Mouse (Mus musculus) heart, postnatal 36 days (tissue): Measurements from ENCODE around the gene Pias4. TPM values are rescaled to one million over a fixed set of nuclear protein-coding genes. Genes with fewer than 3 reads are reported as not detected.
A peak's percentile ranks its signal among the peaks of the same experiment; 100 is the strongest.
"Not testable (repeated sequence)": the region's sequence is repeated elsewhere in the genome, so short reads cannot be mapped to it uniquely, and the experiment has no call there.

ENCODE experiments used
- DNase-seq, 2 experiments: peaks; one replicate each; pipeline ENCODE4 v3.0.0; 2021 to 2022
- intact Hi-C: fragments of 180-260 bp; cut with DNase I; formaldehyde crosslinking; loops from one replicate; pipeline ENCODE4 v1.15.1; 2025
- total RNA-seq, 2 experiments: library from RNA; stranded (reverse); gene quantifications; 2 replicates each; pipeline ENCODE4 v1.2.3; 2021

Gene Pias4
- total RNA-seq, 2 experiments from 2014 or later = 14.0 to 17.1 TPM

GRCm38 (mm10) chr10:81175936-81176465 lies 8.3 kb upstream of the Pias4 start:
- intact Hi-C loops = loop anchor here (2.0 to 5.0 kb wide), 2 partner anchors 39 to 175 kb away; partner anchors contain the start of gene Zbtb7a
- DNase-seq = no peak

- intact Hi-C loops = loop anchor here (2.0 to 5.0 kb wide), 2 partner anchors 38 to 175 kb away; partner anchors contain the start of gene Zbtb7a
- DNase-seq = not testable (repeated sequence)
These were observed 7.6 kb upstream of the Pias4 start for GRCm38 (mm10) chr10:81175345-81175701.

GRCm38 (mm10) chr10:81174617-81175344 lies 7.1 kb upstream of the Pias4 start:
- intact Hi-C loops = loop anchor here (2.0 to 5.0 kb wide), 2 partner anchors 37 to 174 kb away; partner anchors contain the start of gene Zbtb7a
- peak; percentile 88 to 92 for DNase-seq

- intact Hi-C loops = no loop called here
- DNase-seq = peak; percentile 84 to 87
These were observed 5.4 kb upstream of the Pias4 start for GRCm38 (mm10) chr10:81173132-81173531.

GRCm38 (mm10) chr10:81169411-81169900 lies 1.7 kb upstream of the Pias4 start:
- DNase-seq, intact Hi-C loops: not testable (repeated sequence)

GRCm38 (mm10) chr10:81168521-81169244 lies 960 bp upstream of the Pias4 start:
- DNase-seq = peak; percentile 85
- intact Hi-C loops = no loop called here

GRCm38 (mm10) chr10:81168087-81168431 lies 336 bp upstream of the Pias4 start:
- intact Hi-C loops = no loop called here
- DNase-seq = no peak

DNA sequence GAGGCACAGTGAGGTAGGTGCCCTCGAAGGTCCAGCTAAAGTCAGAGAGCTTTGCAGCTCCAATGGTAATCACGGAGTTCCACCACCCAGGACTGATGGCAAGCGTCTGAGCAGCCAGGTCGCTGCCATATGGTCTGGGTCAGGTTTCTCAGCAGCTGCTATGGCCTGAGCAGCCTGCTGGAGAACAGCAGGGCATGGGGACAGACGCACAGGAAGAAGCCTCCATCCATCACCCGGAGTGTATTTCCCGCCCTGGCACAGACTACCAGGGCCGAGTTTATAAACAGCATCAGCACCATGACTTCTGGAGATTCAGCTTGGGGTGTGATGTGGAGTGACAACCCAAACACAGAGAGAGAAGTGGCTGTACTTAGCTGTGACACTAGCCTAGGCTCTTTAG lies 2.6 kb downstream of the Pias4 start:
- no peak for DNase-seq
- intact Hi-C loops = loop anchor here (2.0 kb wide), 1 partner anchor 18 kb away; no protein-coding TSS in a partner anchor

DNA sequence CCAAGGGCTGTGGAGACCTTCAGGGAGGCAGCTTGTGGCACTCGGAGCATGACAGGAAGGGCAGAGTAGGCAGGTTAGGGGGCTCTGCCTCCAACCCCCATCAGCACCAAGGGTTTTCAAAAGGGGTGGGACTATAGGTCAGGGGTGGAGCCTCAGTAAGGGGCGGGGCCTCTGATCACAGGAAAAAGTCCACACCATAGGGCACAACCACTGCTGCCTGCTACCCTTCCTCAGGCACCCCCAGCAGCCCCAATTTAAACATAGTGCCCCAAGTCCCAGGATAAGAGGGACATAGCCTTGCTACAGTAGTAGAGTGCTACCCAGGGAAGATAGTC lies 5.4 kb downstream of the Pias4 start:
- DNase-seq = no peak
- intact Hi-C loops = loop anchor here (5.0 kb wide), 1 partner anchor 140 kb away; no protein-coding TSS in a partner anchor

- DNase-seq = no peak
- intact Hi-C loops = loop anchor here (5.0 kb wide), 1 partner anchor 139 kb away; no protein-coding TSS in a partner anchor
These were observed 6.0 kb downstream of the Pias4 start for GRCm38 (mm10) chr10:81161602-81162317.

- intact Hi-C loops = no loop called here
- DNase-seq = no peak
These were observed 13.0 kb downstream of the Pias4 start for GRCm38 (mm10) chr10:81154736-81155135.

DNA sequence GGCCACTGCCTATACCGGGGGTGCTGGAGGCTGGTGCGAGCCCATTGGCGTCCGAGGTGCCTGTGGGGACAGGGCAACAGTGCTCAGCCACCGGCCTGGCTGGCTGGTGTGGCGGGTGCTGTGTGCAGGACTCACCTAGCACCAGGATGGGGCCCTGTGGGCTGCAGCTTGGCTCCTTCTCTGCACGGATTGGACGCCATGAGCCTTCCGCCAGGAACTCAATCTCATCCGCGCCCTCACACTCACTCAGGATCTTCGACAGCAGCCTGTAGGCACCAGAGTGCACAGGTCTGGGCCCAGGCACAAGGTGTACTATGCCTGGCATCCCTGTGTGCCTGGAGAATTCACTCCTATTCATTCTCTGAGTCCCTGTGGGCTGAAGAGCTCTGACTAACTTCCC lies 13.4 kb downstream of the Pias4 start:
- intact Hi-C loops = no loop called here
- no peak for DNase-seq

GRCm38 (mm10) chr10:81152609-81153008 lies 15.1 kb downstream of the Pias4 start:
- intact Hi-C loops = no loop called here
- DNase-seq = no peak

- DNase-seq = no peak
- intact Hi-C loops = no loop called here
These were observed 16.5 kb downstream of the Pias4 start for GRCm38 (mm10) chr10:81151261-81151660.

- intact Hi-C loops = loop anchor here (2.0 kb wide), 1 partner anchor 19 kb away; no protein-coding TSS in a partner anchor
These were observed 21.4 kb downstream of the Pias4 start for GRCm38 (mm10) chr10:81146296-81146695.

GRCm38 (mm10) chr10:81145778-81146177 lies 21.9 kb downstream of the Pias4 start:
- intact Hi-C loops = loop anchor here (2.0 kb wide), 1 partner anchor 19 kb away; no protein-coding TSS in a partner anchor
- no peak for DNase-seq

More at GRCm38 (mm10) chr10:81146296-81146695, 21.4 kb downstream of the Pias4 start:
- DNase-seq = no peak

DNA sequence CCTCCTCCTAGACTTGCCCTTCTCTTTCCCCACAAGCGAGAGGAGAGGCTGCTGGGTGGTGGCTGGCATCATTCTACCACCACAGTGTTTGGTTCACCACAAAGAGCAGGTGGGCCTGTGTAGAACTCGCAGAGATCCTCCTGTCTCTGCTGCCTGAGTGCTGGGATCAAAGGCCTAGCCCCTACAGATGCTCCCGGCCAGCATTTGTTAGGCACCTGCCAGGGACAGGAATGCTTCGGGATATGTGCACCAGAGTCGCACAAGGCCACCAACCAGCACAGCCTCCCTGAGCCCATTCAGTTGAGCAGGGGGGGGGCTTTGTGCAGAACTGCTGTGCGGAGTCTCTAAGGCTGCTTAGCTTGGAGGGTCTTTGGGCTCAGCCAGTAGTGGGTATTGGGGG lies 22.4 kb downstream of the Pias4 start:
- intact Hi-C loops = no loop called here
- DNase-seq = no peak

- intact Hi-C loops = no loop called here
- DNase-seq = peak; percentile 58 to 68
These were observed 23.1 kb downstream of the Pias4 start for GRCm38 (mm10) chr10:81144667-81145066.

- DNase-seq = no peak
- intact Hi-C loops = no loop called here
These were observed 23.8 kb downstream of the Pias4 start for GRCm38 (mm10) chr10:81143845-81144437.

DNA sequence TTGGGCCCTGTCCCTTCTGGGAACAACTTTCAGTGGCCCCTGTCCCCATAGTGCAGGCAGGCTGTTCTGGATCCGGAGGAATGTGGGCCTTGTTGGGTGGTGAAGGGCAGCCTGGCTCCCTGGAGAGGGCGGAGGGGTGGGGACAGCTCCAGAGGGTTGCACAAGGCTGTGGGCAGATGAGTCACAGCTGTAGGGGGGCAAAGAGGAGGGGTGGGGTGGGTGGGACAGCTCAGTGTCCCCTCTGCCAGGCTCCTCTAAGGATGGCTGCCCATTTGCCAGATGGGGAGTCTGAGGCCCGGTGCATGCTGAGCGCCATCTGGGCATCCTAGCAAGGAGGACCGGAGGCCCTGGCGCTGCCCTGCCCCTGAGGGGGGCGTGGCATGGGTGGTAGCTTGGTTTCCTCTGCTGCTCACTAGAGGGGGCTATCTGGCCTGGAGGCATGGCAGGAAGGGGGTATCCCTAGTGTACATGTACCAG lies 24.5 kb downstream of the Pias4 start:
- intact Hi-C loops = no loop called here
- DNase-seq = no peak
